Mouse (Mus musculus) cerebellum, adult 9-11 months (tissue): Measurements from ENCODE around the gene Cct6b.

Experiments
- DNase-seq: peaks from one replicate; pipeline ENCODE4 v3.0.0; 2022

Gene Cct6b

GRCm38 (mm10) chr11:82763742-82764437 is at the start of gene Cct6b, which contains the start of gene Zfp830:
Cct6b (minus strand) TSS chr11:82764321.
Zfp830 (plus strand) TSS chr11:82764345.
- DNase-seq = peak; percentile 92

GRCm38 (mm10) chr11:82808485-82808884 is 44.4 kb upstream of the Cct6b start:
- no peak for DNase-seq

- DNase-seq = no peak
Observed at GRCm38 (mm10) chr11:82807370-82807769, 43.2 kb upstream of the Cct6b start.

DNA sequence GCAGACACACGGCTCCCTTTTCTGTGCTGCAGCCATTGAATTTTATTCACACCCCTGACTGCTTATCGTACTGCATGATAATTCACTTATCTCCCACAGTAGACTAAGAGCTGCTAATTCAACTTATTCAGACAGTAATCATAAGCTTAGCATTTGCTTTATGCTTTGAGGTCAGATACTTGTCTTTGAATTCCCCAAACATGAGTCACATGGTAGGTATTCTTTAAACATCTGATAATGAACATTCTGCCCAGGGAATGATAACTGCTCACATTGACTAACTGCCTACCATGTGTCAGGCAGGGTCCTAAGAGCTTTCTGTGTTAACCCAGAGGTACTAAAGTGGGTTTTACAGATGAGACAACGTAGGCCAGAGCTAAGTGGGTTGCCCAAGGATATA is 42.5 kb upstream of the Cct6b start:
- DNase-seq = no peak

DNA sequence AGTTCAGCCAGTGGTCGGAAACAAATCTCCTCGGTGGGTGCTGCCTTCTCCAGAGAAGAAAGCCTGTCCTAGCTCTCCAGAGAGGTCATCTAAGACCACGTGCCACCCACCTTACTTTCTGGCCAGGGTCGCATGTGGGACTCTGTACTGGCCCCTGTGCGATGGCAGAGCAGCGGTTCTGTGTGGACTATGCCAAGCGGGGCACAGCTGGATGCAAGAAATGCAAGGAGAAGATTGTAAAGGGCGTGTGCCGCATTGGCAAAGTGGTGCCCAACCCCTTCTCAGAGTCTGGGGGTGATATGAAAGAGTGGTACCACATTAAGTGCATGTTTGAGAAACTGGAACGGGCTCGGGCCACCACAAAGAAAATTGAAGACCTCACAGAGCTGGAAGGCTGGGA is 19.3 kb upstream of the Cct6b start:
- DNase-seq = no peak

GRCm38 (mm10) chr11:82782197-82782596 is 18.1 kb upstream of the Cct6b start:
- DNase-seq = no peak

- DNase-seq = peak; percentile 93
Observed at GRCm38 (mm10) chr11:82780983-82781903, 17.1 kb upstream of the Cct6b start, which contains the start of gene Lig3. Lig3 (plus strand) TSS chr11:82781108.

GRCm38 (mm10) chr11:82780134-82780533 is 16.0 kb upstream of the Cct6b start:
- no peak for DNase-seq

DNA sequence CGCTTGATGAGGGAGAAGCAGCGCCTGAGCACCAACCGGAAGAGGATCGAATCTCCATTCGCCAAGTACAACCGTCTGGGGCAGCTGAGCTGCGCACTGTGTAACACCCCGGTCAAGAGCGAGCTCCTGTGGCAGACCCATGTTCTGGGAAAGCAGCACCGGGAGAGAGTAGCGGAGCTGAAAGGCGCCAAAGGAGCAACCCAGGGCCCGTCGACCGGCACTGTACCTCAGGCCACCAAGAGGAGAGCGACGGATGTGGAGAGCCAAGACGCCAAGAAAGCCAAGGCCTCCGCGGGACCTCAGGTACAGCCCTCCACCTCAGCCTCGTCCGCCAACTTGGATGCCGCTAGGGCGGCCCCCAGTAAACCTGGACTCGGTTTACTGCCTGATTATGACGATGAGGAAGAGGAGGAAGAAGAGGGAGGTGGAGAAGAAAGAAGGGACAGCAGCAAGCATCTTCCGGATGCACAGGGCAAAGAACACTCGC is 360 bp upstream of the Cct6b start:
- no peak for DNase-seq

- no peak for DNase-seq
Observed at GRCm38 (mm10) chr11:82763261-82763660, 860 bp downstream of the Cct6b start.

- DNase-seq = no peak
Observed at GRCm38 (mm10) chr11:82762286-82762829, 1.8 kb downstream of the Cct6b start.

DNA sequence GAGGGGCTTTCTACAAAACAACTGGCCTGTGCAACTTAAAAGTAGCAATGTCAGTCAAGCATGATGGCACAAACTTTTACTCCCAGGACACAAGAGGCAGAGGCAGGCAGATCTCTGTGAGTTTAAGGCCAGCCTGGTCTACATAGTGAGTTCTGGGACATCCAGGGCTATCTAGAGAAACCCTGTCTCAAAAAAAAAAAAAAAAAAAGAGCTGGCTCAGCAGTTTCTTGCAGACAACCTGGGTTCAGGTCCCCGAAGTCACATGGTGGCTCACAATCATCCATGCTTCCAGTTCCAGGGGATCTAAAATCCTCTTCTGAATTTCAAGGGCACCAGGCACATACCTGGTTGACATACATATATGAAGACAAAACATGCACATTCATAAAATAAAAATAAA is 8.2 kb downstream of the Cct6b start:
- DNase-seq = no peak

- DNase-seq = no peak
Observed at GRCm38 (mm10) chr11:82752349-82753115, 11.6 kb downstream of the Cct6b start.

- no peak for DNase-seq
Observed at GRCm38 (mm10) chr11:82746857-82747366, 17.2 kb downstream of the Cct6b start.

- no peak for DNase-seq
Observed at GRCm38 (mm10) chr11:82746138-82746537, 18.0 kb downstream of the Cct6b start.

DNA sequence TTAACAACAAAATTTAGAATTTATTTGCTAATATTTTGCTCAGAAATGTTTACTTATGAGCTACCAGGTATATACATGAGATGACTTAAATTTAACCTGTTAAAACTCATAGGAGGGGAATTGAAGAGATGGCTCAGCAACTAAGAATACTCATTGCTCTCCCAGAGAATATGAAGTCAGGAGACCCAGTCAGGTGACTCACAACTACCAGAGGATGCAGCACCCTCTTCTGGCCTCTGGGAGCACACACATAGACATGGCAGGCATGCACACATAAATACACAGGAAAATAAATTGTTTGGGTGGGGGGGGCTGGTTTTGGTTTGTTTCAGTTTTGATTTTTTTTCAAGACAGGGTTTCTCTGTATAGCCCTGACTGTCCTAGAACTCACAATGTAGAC is 25.1 kb downstream of the Cct6b start:
- no peak for DNase-seq

DNA sequence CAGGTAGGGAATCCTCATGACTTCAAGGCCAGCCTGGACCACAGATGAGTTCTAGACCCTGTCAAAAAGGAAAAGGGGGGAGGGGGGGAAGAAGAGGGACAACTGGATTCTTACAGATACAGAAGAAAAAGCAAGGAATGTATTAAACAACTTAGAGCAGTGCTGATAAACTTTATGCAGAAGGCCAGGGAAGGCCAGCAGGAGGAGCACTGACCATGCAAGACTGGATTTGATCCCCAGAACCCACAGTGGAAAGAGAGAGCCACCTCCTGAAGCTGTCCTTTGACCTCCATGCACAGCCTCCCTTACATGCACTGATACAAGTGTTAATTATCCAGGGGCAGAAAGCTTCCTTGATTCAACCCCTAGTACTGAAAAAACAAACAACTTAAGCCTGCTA is 29.9 kb downstream of the Cct6b start:
- DNase-seq = no peak

GRCm38 (mm10) chr11:82726862-82727261 is 37.3 kb downstream of the Cct6b start:
- no peak for DNase-seq

- DNase-seq = no peak
Observed at GRCm38 (mm10) chr11:82719294-82719693, 44.8 kb downstream of the Cct6b start.

GRCm38 (mm10) chr11:82712681-82713080 is 51.4 kb downstream of the Cct6b start:
- no peak for DNase-seq

GRCm38 (mm10) chr11:82708934-82709333 is 55.2 kb downstream of the Cct6b start:
- DNase-seq = no peak

DNA sequence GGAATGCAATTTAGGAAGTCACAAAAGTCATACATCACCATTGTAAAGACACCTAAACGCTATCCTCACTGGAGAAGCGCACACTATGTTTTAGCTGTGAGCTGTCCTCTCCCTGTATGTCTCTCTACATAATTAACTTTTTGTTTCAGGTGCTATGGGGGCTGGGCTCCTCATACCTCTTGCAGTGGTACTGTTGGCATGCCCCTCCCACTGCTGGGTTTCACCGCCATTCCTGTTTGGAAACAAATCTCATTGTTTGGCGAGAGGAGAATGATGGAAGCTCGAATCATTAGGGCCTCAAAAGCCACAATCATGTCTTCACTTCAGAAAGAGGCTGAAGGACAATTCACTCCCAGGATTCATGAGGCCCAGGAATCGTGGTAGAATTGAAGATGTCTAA is 59.0 kb downstream of the Cct6b start:
- DNase-seq = no peak
